Mouse (Mus musculus) midbrain, embryonic 12.5 days (tissue): ENCODE results near the gene C530008M17Rik. TPM values are rescaled to one million over a fixed set of nuclear protein-coding genes. Genes with fewer than 3 reads are reported as not detected.

Experiments
- ATAC-seq: fragments of 200-750 bp; cut with Nextera tagmentation; 2 replicates; pipeline ENCODE4 v1.8.0; 2017; ENCODE audit warnings: low read depth, moderate TSS enrichment, moderate library complexity; ENCODE audit not compliant: low FRiP score
- H3K27ac ChIP-seq: fragments of 300-500 bp; sonication (generic); replicated peaks from 2 replicates; pipeline ENCODE4 v1.5.1; 2016; ENCODE audit warnings: mild to moderate bottlenecking
- H3K27me3 ChIP-seq: fragments of 300-500 bp; sonication (generic); 2 replicates; pipeline ENCODE4 v1.6.1; 2016; ENCODE audit warnings: mild to moderate bottlenecking
- H3K36me3 ChIP-seq: fragments of 300-500 bp; sonication (generic); 2 replicates; pipeline ENCODE4 v1.6.1; 2016
- H3K4me1 ChIP-seq: fragments of 300-500 bp; sonication (generic); 2 replicates; pipeline ENCODE4 v1.6.1; 2016
- H3K4me2 ChIP-seq: fragments of 300-500 bp; sonication (generic); replicated peaks from 2 replicates; pipeline ENCODE4 v1.6.1; 2016; ENCODE audit warnings: mild to moderate bottlenecking, moderate library complexity
- H3K4me3 ChIP-seq: fragments of 300-500 bp; sonication (generic); 2 replicates; pipeline ENCODE4 v1.5.1; 2016; ENCODE audit warnings: mild to moderate bottlenecking
- H3K9ac ChIP-seq: fragments of 300-500 bp; sonication (generic); replicated peaks from 2 replicates; pipeline ENCODE4 v1.6.1; 2016; ENCODE audit warnings: mild to moderate bottlenecking, moderate library complexity
- H3K9me3 ChIP-seq: fragments of 300-500 bp; sonication (generic); 2 replicates; pipeline ENCODE4 v1.6.1; 2016; ENCODE audit warnings: mild to moderate bottlenecking
- WGBS: fragments of 180-500 bp; shearing (Covaris S2); methylation state at CpG from one replicate; pipeline ENCODE4 v1.1.7; 2016; 5-methylcytosine and 5-hydroxymethylcytosine counted together
- polyA plus RNA-seq: library from polyadenylated mRNA; unstranded; fragments of >200 nt; fragmentation: Nextera tagmentation; extraction: Ambion mirVana; gene quantifications from 2 replicates; pipeline ENCODE4 v1.2.1, GENCODE M21; 2016

Gene C530008M17Rik
- polyA plus RNA-seq, 1 experiment from 2014 or later: 74.1 TPM

DNA sequence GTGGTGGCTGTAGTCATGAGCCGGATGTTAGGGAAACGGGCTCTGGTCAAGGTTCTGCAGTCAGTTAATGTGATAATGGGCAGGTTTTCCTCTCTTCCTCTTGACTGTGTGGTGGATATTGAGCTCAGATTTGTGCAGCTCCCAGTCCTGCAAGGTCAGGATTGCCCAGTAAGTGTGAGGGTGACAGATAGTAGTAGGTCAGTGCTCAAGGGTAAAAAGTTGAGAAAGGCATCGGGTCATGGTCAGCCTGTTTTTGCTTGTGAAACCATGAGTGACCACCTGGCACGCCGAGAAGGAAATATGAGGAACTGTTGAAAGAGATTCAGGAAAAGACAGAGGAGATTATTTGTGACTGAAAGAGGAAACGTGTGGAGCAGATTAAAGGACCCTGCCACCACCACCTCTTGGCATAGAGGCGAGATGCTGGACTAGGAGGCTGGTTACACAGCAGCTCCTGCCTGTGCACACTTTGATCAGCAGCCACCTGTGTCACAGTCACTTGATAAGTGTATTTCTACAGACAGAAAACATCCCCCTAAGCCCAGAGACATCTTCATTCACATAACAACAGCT is 127.9 kb downstream of the C530008M17Rik start:
- 0 out of 2 replicates have a peak overlapping the region, but pooled peaks have one; percentile 92 for H3K27ac ChIP-seq
- no peak for ATAC-seq
- H3K4me2 ChIP-seq: no peak overlapping the region
- no peak overlapping the region for H3K4me3 ChIP-seq
- H3K9ac ChIP-seq: no peak overlapping the region
- peaks cover 3% of the 10 kb centered on the region; the same call in 1 of the 2 replicates for H3K36me3 ChIP-seq
- H3K9me3 ChIP-seq: no peaks in the 10 kb centered on the region
- no peaks in the 10 kb centered on the region for H3K27me3 ChIP-seq
- peaks cover 46% of the 10 kb centered on the region for H3K4me1 ChIP-seq
- 83% methylated on average over 7 of the region's 7 CpGs for WGBS

DNA sequence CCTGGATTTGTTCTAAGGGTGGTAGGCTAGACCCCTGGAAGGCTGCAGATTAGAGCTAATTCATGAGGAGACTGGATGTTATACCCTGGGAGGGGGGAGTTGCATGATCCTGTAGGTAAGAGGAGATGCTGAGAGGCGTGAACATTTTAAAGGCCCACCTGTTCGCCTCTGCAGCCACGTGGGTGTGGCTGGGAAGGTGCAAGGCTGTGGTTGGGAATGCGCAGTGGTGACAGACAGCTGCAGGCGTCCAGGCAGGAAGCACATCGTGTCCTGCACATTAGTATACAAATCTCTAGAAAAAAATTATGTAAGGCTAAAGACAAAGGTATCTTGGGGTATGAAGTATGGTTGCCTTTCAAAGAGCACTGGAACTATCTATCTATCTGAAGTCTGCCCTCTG is 128.7 kb downstream of the C530008M17Rik start:
- no peak for ATAC-seq
- Histone ChIP-seq H3K9me3 (no peaks in the 10 kb centered on the region), H3K36me3 (peaks cover 6% of the 10 kb centered on the region; the same call in 1 of the 2 replicates), H3K4me3 (no peak overlapping the region), H3K9ac (no peak overlapping the region), H3K4me2 (no peak overlapping the region), H3K27me3 (no peaks in the 10 kb centered on the region), H3K4me1 (peaks cover 38% of the 10 kb centered on the region), H3K27ac (no peak overlapping the region)
- 90% methylated on average over 6 of the region's 6 CpGs for WGBS

DNA sequence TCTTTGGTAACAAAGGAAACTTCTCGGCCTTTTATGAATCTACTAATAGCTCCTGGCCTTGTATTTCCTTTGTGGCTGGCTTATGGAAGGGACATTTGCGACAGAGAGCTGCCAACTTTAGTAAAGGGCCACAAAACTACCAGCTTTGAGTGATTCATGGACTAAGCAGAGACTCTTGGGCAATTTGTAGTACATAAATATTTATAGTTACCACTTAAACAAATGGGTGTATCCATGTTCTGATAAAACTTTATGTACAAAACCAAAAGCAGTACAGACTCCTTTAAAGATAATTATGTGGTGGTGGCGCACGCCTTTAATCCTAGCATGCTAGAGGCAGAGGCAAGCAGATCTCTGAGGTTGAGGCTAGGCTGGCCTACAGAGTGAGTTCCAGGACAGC is 133.6 kb downstream of the C530008M17Rik start:
- no peaks in the 10 kb centered on the region for H3K4me1 ChIP-seq
- H3K4me3 ChIP-seq: no peak overlapping the region
- H3K27ac ChIP-seq: no peak overlapping the region
- peaks cover 21% of the 10 kb centered on the region; the same call in 1 of the 2 replicates for H3K36me3 ChIP-seq
- no peak overlapping the region for H3K9ac ChIP-seq
- H3K9me3 ChIP-seq: no peaks in the 10 kb centered on the region
- no peak for ATAC-seq
- no peak overlapping the region for H3K4me2 ChIP-seq
- no peaks in the 10 kb centered on the region for H3K27me3 ChIP-seq
- WGBS: 93% methylated on average over 4 of the region's 4 CpGs

DNA sequence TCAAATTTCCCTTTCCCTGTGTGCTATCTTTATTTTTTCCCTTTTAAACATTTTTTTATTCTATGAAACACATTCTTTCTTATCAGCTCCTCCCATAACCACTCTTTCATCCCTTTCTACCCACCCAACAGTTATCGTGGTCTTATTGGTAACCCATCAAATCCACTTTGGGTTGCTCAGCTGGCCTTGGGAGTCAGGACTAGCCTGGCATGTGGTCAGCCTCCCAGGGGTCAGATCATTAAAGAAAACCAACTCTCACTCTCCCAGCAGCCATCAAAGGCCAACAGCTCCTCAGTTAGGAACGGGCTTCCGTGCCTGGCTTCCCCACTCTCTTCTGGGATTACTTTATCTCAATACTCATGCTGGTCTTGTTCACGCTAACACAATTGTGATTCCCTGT is 135.0 kb downstream of the C530008M17Rik start:
- H3K9ac ChIP-seq: no peak overlapping the region
- no peak for ATAC-seq
- H3K4me3 ChIP-seq: no peak overlapping the region
- H3K9me3 ChIP-seq: no peaks in the 10 kb centered on the region
- H3K27ac ChIP-seq: no peak overlapping the region
- no peaks in the 10 kb centered on the region for H3K4me1 ChIP-seq
- H3K36me3 ChIP-seq: peaks cover 21% of the 10 kb centered on the region; the same call in 1 of the 2 replicates
- H3K27me3 ChIP-seq: no peaks in the 10 kb centered on the region
- H3K4me2 ChIP-seq: no peak overlapping the region
- WGBS: 83% methylated on average over 4 of the region's 4 CpGs

DNA sequence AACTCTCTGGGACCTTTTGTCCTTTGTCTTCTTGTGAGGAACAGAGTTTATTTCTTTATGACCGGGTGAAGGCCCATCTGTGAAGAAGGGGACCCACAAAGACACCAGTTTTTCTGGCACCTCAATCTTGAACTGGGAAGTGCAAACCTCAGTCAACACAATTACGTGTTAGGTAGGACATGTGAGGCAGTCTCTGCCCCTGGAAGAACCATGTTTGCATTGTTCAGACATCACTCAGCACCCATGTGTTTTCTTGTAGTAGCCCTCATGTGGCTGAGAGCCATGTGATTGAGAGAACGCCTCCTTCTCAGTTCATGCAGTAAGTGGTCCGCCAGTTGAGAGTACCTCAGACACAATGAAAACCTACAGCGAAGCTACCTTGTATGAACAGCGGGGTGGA is 136.4 kb downstream of the C530008M17Rik start:
- Histone ChIP-seq H3K9ac (no peak overlapping the region), H3K4me2 (no peak overlapping the region), H3K4me3 (no peak overlapping the region), H3K27me3 (no peaks in the 10 kb centered on the region), H3K36me3 (peaks cover 21% of the 10 kb centered on the region; the same call in 1 of the 2 replicates), H3K9me3 (no peaks in the 10 kb centered on the region), H3K4me1 (no peaks in the 10 kb centered on the region), H3K27ac (no peak overlapping the region)
- ATAC-seq: no peak
- WGBS: 96% methylated on average over 6 of the region's 6 CpGs

DNA sequence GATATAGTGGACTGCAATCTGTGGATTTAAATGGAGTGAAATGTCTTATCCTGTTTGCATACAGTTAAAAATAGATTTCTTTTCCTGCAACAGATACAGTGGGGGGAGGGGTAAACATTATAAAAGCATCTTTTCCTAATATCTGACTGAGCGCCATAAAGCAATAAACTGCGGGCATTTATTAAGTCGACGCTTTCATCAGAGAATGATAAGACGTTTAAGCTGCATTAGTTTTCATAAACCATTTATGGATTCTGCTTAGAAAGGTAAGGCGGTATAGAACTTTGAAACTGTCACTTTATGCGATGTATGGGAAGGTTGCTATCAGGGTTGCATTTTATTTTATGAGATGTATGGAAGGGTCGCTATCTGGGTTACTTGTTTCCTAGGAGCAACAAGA is 141.7 kb downstream of the C530008M17Rik start:
- H3K9ac ChIP-seq: no peak overlapping the region
- H3K4me3 ChIP-seq: no peak overlapping the region
- no peak overlapping the region for H3K4me2 ChIP-seq
- H3K27ac ChIP-seq: no peak overlapping the region
- no peak for ATAC-seq
- H3K27me3 ChIP-seq: no peaks in the 10 kb centered on the region
- H3K9me3 ChIP-seq: no peaks in the 10 kb centered on the region
- 97% methylated on average over 8 of the region's 8 CpGs for WGBS
- H3K36me3 ChIP-seq: peaks cover 14% of the 10 kb centered on the region; the same call in 1 of the 2 replicates
- H3K4me1 ChIP-seq: no peaks in the 10 kb centered on the region

DNA sequence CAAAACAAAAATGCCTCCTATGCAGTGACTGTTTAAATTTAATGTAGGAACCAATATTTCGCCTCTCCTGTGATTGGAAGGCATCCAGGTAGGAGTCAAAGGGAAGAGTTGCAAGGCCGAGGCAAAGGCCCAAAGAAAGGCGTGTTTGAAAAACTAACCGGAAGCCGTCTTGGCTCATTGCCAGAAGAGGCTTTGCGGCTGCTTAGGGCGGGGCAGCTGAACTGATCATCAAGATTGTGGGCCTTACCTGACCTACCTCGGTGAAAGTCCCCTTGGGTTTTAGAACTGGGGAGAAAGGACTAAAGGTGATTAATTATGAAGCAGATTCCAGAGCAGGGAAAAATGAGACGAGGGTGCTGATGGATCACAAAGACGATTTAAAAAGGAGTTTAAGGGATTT is 143.2 kb downstream of the C530008M17Rik start:
- H3K4me3 ChIP-seq: no peak overlapping the region
- H3K9ac ChIP-seq: no peak overlapping the region
- H3K9me3 ChIP-seq: no peaks in the 10 kb centered on the region
- WGBS: 88% methylated on average over 10 of the region's 10 CpGs
- H3K36me3 ChIP-seq: peaks cover 14% of the 10 kb centered on the region; the same call in 1 of the 2 replicates
- no peak for ATAC-seq
- no peaks in the 10 kb centered on the region for H3K27me3 ChIP-seq
- no peak overlapping the region for H3K4me2 ChIP-seq
- H3K4me1 ChIP-seq: no peaks in the 10 kb centered on the region
- H3K27ac ChIP-seq: no peak overlapping the region

DNA sequence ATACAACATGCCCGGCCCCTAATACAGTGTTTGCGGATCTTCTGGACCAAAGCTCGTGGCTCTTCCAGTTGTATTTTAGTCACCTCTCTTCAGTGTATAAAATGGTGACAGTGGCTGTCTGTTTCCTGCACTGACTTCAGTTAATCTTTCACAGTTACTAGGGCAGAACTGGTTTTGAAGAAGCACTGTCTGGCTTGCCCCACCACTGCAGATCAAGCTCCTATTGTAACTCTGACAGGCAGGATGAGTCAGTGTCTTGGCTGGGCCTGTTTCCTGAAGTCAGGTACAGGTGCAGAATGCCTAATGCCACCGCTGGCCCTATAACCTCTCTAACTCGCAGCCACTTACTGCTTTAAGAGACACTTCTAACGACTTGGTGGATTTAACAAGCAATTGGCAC is 152.7 kb downstream of the C530008M17Rik start:
- Histone ChIP-seq H3K36me3 (peaks cover 7% of the 10 kb centered on the region; the same call in 1 of the 2 replicates), H3K27ac (no peak overlapping the region), H3K4me2 (no peak overlapping the region), H3K4me1 (peaks cover 2% of the 10 kb centered on the region; the same call in 1 of the 2 replicates), H3K9ac (no peak overlapping the region), H3K4me3 (no peak overlapping the region), H3K27me3 (no peaks in the 10 kb centered on the region), H3K9me3 (no peaks in the 10 kb centered on the region)
- WGBS: 91% methylated on average over 6 of the region's 6 CpGs
- ATAC-seq: no peak

DNA sequence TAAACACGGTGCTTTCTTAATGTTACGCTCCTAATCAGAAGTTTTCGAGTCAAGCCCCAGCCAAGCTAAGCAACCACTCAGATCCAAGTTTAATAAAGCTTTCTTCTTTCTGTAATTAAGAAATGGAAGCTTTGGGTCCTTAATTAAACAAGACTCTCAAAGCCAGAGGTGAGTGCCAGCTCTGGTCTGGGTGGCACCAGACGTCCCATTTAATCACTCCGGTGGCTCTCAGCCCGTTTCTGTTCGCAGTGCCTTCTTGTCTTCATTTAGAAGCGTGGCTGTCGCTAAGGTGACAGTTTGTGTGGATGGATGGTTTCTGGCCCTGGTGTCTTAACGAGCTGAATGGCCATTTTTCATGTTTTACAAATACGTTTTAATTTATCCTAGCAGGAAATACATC is 158.7 kb downstream of the C530008M17Rik start:
- 78% methylated on average over 11 of the region's 11 CpGs for WGBS
- Histone ChIP-seq H3K4me1 (peaks cover 19% of the 10 kb centered on the region; the same call in 1 of the 2 replicates), H3K4me3 (no peak overlapping the region), H3K9me3 (no peaks in the 10 kb centered on the region), H3K36me3 (no peaks in the 10 kb centered on the region), H3K27me3 (no peaks in the 10 kb centered on the region), H3K27ac (no peak overlapping the region), H3K9ac (no peak overlapping the region), H3K4me2 (no peak overlapping the region)
- ATAC-seq: no peak

DNA sequence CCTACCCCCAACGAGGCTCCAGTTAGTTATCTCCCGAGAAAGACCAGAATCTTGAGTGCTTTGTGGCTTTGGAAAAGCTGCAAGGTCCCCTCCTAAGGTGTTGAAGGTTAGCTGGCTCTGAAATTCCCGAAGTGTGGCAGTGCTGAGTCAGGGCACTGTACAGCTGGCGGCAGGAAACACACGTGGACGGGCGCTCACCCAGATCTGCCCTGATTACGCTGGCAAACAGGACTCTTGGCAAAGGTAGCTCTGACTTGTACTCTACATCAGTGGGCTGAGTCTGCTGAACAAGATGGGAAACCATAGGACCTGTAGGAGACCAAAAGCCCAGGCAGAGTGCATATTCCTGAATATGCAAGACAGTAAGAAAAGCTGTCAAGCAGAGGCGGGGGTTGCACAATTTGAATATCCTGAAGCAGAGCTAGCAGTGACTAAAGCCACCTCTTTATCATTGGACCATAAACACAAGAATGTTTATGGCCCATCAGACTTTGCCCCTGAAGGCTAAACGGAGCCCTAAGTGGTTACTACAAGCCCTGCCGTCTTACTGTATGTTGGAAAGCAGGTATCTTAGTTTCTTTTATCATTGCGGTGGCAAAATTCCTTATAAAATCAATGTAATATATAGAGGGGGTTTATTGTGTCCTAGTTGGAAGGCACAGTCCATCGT is 159.6 kb downstream of the C530008M17Rik start:
- no peak overlapping the region for H3K4me3 ChIP-seq
- H3K4me2 ChIP-seq: no peak overlapping the region
- no peaks in the 10 kb centered on the region for H3K27me3 ChIP-seq
- 89% methylated on average over 13 of the region's 13 CpGs for WGBS
- peaks cover 19% of the 10 kb centered on the region; the same call in 1 of the 2 replicates for H3K4me1 ChIP-seq
- no peak overlapping the region for H3K9ac ChIP-seq
- no peaks in the 10 kb centered on the region for H3K9me3 ChIP-seq
- no peak for ATAC-seq
- no peaks in the 10 kb centered on the region for H3K36me3 ChIP-seq
- no peak overlapping the region for H3K27ac ChIP-seq

DNA sequence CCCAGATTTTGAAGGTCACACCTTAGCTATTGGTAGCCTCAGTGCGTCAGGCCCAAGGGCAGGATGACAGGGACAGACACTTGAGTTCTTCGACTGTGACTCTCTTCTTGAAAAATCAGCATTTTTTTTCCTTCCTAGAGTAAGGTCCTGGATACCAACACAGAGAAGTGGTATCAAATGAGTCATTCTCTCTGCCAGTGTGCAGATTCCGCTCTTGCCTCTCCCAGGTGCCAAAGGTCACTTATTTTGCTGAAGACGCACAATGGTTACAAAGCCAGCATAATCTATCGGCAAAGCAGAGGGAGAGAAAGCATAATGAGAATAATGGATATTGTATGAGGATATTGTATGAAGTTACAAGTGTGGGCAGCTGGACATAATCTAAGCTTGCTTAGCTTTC is 160.4 kb downstream of the C530008M17Rik start:
- Histone ChIP-seq H3K9me3 (no peaks in the 10 kb centered on the region), H3K27ac (no peak overlapping the region; the same call in 1 of the 2 replicates), H3K4me1 (peaks cover 19% of the 10 kb centered on the region; the same call in 1 of the 2 replicates), H3K36me3 (peaks cover 4% of the 10 kb centered on the region; the same call in 1 of the 2 replicates), H3K4me3 (no peak overlapping the region), H3K4me2 (no peak overlapping the region), H3K9ac (no peak overlapping the region), H3K27me3 (no peaks in the 10 kb centered on the region)
- no peak for ATAC-seq
- WGBS: 84% methylated on average over 5 of the region's 5 CpGs

DNA sequence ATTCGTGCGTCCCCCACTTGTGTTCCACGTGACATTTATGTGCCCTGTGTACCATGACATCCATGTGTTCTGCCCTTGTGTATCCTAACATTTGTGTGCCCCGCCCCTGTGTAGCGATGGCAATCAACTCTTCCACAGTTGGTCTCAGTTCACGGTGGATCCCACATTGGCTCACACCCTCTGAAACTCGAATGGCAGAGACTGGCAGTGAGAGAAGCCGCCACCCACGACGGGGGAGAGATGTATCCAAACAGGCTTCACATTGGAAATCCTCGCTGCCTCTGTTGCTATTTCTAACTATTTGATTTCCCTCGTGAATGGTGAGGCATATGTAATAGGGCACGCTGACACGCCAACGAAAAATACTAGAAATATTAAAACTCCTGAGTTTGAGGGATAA is 161.4 kb downstream of the C530008M17Rik start:
- no peak overlapping the region for H3K9ac ChIP-seq
- H3K27ac ChIP-seq: no peak overlapping the region
- no peak for ATAC-seq

More for the DNA sequence above, 161.4 kb downstream of the C530008M17Rik start:
- WGBS: 95% methylated on average over 15 of the region's 15 CpGs
- H3K9me3 ChIP-seq: no peaks in the 10 kb centered on the region
- H3K36me3 ChIP-seq: peaks cover 9% of the 10 kb centered on the region; the same call in 1 of the 2 replicates
- peaks cover 19% of the 10 kb centered on the region; the same call in 1 of the 2 replicates for H3K4me1 ChIP-seq
- no peaks in the 10 kb centered on the region for H3K27me3 ChIP-seq
- H3K4me2 ChIP-seq: no peak overlapping the region
- no peak overlapping the region for H3K4me3 ChIP-seq
